Mouse (Mus musculus) cerebellum, adult 2 months (tissue): ENCODE measurements around the gene Stat2.
"Not testable (repeated sequence)": the region's sequence is repeated elsewhere in the genome, so short reads cannot be mapped to it uniquely, and the experiment has no call there.

ENCODE experiments used
- CTCF ChIP-seq: fragments of 200-500 bp; IDR thresholded peaks from 2 replicates; pipeline ENCODE4 v1.5.1; 2011; ENCODE audit warnings: low read depth, mild to moderate bottlenecking, control low read depth, low read length, moderate library complexity, borderline replicate concordance; ENCODE audit not compliant: insufficient read depth
- POLR2A ChIP-seq: fragments of 200-500 bp; IDR thresholded peaks from 2 replicates; pipeline ENCODE4 v1.6.1; 2011; ENCODE audit warnings: low read length, control low read depth, borderline replicate concordance; ENCODE audit not compliant: insufficient read depth

DNA sequence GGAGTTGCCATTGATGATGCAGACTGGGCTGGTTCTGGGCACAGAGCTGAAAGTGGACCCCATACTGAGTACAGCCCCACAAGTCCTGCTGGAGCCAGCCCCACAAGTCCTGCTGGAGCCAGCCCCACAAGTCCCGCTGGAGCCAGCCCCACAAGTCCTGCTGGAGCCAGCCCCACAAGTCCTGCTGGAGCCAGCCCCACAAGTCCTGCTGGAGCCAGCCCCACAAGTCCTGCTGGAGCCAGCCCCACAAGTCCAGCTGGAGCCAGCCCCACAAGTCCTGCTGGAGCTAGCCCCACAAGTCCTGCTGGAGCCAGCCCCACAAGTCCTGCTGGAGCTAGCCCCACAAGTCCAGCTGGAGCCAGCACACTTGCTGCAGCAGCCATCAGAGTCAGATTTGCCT is 20.2 kb downstream of the Stat2 start:
- not testable (repeated sequence) for TF ChIP-seq CTCF, POLR2A
